Mouse (Mus musculus): ENCODE data around the gene Odf4. TPM values are rescaled to one million over a fixed set of nuclear protein-coding genes. Genes with fewer than 3 reads are reported as not detected.

Gene Odf4
- polyA plus RNA-seq, 2 experiments = not detected

DNA sequence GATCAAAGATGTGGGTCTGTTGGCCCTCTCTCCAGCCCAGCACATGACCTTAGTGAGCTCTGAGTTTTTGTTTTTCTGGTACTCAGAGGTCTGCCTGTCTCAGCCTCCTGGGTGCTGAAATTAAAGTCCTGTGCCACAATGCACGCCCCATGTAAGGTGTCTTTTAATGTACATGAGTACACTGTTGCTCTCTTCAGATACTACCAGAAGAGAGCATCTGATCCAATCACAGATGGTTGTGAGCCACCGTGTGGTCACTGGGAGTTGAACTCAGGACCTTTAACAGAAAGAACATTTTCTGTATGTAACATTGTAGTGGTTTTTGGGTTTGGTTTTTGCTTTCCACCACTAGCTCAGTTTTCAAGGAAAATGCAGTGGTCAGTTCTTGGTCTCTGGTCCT is 23.1 kb downstream of the Odf4 start:
- H3K4me1 ChIP-seq (ENCODE audit: control insufficient read depth, insufficient read depth, low read length) = peaks cover 4% of the 10 kb centered on the region; the same call in 1 of the 2 replicates
- peaks cover 39% of the 10 kb centered on the region for H3K36me3 ChIP-seq (ENCODE audit: control insufficient read depth, insufficient read depth, low read length)
- ATAC-seq (ENCODE audit: low FRiP score, low read depth) (no peak), DNase-seq (ENCODE audit: low spot score) (no peak)
- 97% methylated on average over 2 of the region's 2 CpGs for WGBS
- H3K4me2 ChIP-seq (replicated peaks; ENCODE audit: low read depth, low read length, severe bottlenecking) = no peak overlapping the region
- H3K9ac ChIP-seq (ENCODE audit: low read depth, low read length, severe bottlenecking) = no peak overlapping the region
- H3K9me3 ChIP-seq (ENCODE audit: control insufficient read depth, low read length) = no peaks in the 10 kb centered on the region
- TF ChIP-seq POLR2A (IDR thresholded peaks at IDR 0.05; ENCODE audit: borderline replicate concordance, extremely low read depth, insufficient read depth, insufficient read length) = no peak
- H3K4me3 ChIP-seq (replicated peaks; ENCODE audit: low read length) = no peak overlapping the region
- no peaks in the 10 kb centered on the region for H3K27me3 ChIP-seq (ENCODE audit: control insufficient read depth, insufficient read depth, low read length)
- no peak overlapping the region for H3K27ac ChIP-seq (replicated peaks; ENCODE audit: low read depth, low read length)

DNA sequence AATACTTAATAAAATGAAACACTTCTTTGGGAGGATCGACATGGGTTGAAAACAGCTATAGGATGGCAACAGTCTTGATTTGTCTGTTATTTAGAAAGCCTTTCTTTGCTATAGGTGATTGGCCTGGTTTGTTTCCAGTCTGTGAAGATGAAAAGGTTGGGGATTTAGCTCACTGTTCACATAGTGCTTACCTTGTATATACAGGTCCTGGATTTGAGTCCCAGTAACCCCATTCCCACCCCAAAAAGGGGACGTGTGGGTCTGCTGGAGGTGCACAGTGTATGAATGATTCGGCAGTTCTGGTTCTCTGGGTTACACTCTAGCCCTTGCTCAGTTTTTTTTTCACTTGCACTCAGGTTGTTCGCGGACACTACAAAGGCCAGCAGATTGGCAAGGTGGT is 24.1 kb downstream of the Odf4 start:
- Histone ChIP-seq H3K4me1 (ENCODE audit: control insufficient read depth, insufficient read depth, low read length) (peaks cover 4% of the 10 kb centered on the region; the same call in 1 of the 2 replicates), H3K4me3 (replicated peaks; ENCODE audit: low read length) (peak overlapping the region; percentile 73), H3K9me3 (ENCODE audit: control insufficient read depth, low read length) (no peaks in the 10 kb centered on the region), H3K9ac (ENCODE audit: low read depth, low read length, severe bottlenecking) (peak overlapping the region; percentile 93), H3K36me3 (ENCODE audit: control insufficient read depth, insufficient read depth, low read length) (peaks cover 39% of the 10 kb centered on the region), H3K27ac (replicated peaks; ENCODE audit: low read depth, low read length) (no peak overlapping the region), H3K27me3 (ENCODE audit: control insufficient read depth, insufficient read depth, low read length) (no peaks in the 10 kb centered on the region), H3K4me2 (replicated peaks; ENCODE audit: low read depth, low read length, severe bottlenecking) (peak overlapping the region; percentile 65)
- ATAC-seq (ENCODE audit: low FRiP score, low read depth) (no peak), DNase-seq (ENCODE audit: low spot score) (no peak)
- TF ChIP-seq POLR2A (IDR thresholded peaks at IDR 0.05; ENCODE audit: borderline replicate concordance, extremely low read depth, insufficient read depth, insufficient read length) = no peak
- whole genome bisulfite sequencing = 80% methylated on average over 5 of the region's 5 CpGs

DNA sequence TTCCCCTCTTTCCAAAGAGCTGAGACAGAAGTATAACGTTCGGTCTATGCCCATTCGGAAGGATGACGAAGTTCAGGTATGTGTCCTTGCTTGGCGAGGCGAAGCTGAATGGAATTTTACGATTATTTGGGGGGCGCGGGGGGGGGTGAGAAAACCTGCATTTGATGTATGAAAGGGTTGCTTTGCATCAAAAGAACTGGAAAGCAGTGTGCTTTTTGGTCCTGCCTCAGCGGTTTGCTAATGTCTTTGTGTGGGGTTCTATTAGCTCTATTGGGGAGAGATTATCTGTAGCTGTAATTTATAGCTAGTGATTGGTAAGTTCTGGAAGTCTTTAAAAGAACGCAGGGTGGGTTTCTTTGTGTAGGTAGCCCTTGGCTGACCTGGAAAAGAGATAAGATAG is 24.5 kb downstream of the Odf4 start:
- H3K36me3 ChIP-seq (ENCODE audit: control insufficient read depth, insufficient read depth, low read length) = peaks cover 39% of the 10 kb centered on the region
- H3K27me3 ChIP-seq (ENCODE audit: control insufficient read depth, insufficient read depth, low read length) = no peaks in the 10 kb centered on the region
- no peaks in the 10 kb centered on the region for H3K9me3 ChIP-seq (ENCODE audit: control insufficient read depth, low read length)
- DNase-seq (ENCODE audit: low spot score) = no peak
- H3K4me2 ChIP-seq (replicated peaks; ENCODE audit: low read depth, low read length, severe bottlenecking) = peak overlapping the region; percentile 65
- peaks cover 4% of the 10 kb centered on the region; the same call in 1 of the 2 replicates for H3K4me1 ChIP-seq (ENCODE audit: control insufficient read depth, insufficient read depth, low read length)
- peak overlapping the region; percentile 73 for H3K4me3 ChIP-seq (replicated peaks; ENCODE audit: low read length)
- no peak for ATAC-seq (ENCODE audit: low FRiP score, low read depth)
- WGBS = 2% methylated on average over 11 of the region's 11 CpGs
- no peak for TF ChIP-seq POLR2A (IDR thresholded peaks at IDR 0.05; ENCODE audit: borderline replicate concordance, extremely low read depth, insufficient read depth, insufficient read length)
- peak overlapping the region; percentile 93 for H3K9ac ChIP-seq (ENCODE audit: low read depth, low read length, severe bottlenecking)
- H3K27ac ChIP-seq (replicated peaks; ENCODE audit: low read depth, low read length) = no peak overlapping the region

DNA sequence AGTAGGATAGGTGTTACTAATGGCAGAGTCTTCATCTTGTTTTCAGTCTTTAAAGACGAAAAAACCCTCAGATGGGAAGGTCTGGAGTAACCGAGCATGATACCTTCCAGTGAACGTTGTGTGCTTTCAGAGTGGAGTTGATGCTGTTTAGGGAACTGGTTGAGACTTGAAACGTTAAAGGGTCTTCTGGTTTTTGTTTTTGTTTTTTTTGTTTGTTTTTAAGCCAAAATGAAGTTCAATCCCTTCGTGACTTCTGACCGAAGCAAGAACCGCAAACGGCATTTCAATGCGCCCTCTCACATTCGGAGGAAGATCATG is 24.9 kb downstream of the Odf4 start:
- peak overlapping the region; percentile 93 for H3K9ac ChIP-seq (ENCODE audit: low read depth, low read length, severe bottlenecking)
- H3K9me3 ChIP-seq (ENCODE audit: control insufficient read depth, low read length) = no peaks in the 10 kb centered on the region
- H3K36me3 ChIP-seq (ENCODE audit: control insufficient read depth, insufficient read depth, low read length) = peaks cover 36% of the 10 kb centered on the region
- no peak for ATAC-seq (ENCODE audit: low FRiP score, low read depth)
- peak overlapping the region; percentile 94 for H3K27ac ChIP-seq (replicated peaks; ENCODE audit: low read depth, low read length)
- H3K4me2 ChIP-seq (replicated peaks; ENCODE audit: low read depth, low read length, severe bottlenecking) = peak overlapping the region; percentile 65
- no peak for DNase-seq (ENCODE audit: low spot score)
- H3K4me3 ChIP-seq (replicated peaks; ENCODE audit: low read length) = peak overlapping the region; percentile 73
- H3K4me1 ChIP-seq (ENCODE audit: control insufficient read depth, insufficient read depth, low read length) = peaks cover 4% of the 10 kb centered on the region; the same call in 1 of the 2 replicates
- no peaks in the 10 kb centered on the region for H3K27me3 ChIP-seq (ENCODE audit: control insufficient read depth, insufficient read depth, low read length)
- 2% methylated on average over 9 of the region's 10 CpGs for WGBS
- TF ChIP-seq POLR2A (IDR thresholded peaks at IDR 0.05; ENCODE audit: borderline replicate concordance, extremely low read depth, insufficient read depth, insufficient read length) = no peak

DNA sequence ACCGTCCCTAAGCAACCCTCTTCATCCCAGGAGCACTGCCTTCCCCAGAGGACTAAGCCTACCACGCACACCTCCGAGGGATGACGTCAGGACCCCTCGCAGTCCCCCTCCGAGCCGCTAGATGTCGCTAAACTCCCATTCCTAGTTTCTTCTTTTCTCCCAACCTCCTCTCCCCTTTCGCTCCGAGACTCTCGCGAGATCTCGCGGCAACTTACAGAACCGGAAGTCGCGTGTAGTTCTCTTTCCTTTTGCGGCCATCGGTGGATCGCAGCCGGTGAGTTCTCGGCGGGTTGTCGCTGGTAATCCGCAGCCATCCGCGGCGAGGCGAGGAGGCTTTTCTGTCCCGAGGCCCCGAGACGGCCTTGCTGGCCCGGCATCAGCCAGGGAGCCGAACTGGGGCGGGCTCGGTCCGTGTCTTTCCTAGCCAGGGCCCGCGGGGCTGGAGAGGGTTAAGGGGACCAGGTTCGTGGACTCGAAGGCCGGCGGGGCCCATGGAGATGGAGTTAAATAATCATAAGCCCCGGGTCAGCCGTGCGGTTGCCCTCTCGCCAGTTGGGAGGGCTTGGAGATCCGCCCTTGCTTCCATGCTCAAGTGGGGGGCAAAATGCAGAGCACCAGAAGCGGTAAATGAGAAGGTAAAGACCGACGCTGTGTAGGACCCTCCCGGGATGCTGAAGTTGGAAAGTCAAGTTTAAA is 25.4 kb downstream of the Odf4 start, which contains the start of gene Rpl26:
TSS of gene Rpl26 (plus strand) at position 233 of the 696 bp plus-strand sequence.
- ATAC-seq (ENCODE audit: low FRiP score, low read depth) = peak; percentile 86
- Histone ChIP-seq H3K9me3 (ENCODE audit: control insufficient read depth, low read length) (no peaks in the 10 kb centered on the region), H3K4me1 (ENCODE audit: control insufficient read depth, insufficient read depth, low read length) (peaks cover 4% of the 10 kb centered on the region; the same call in 1 of the 2 replicates), H3K27ac (replicated peaks; ENCODE audit: low read depth, low read length) (peak within 1 kb of the TSS; percentile 94), H3K4me3 (replicated peaks; ENCODE audit: low read length) (peak within 1 kb of the TSS; percentile 73), H3K27me3 (ENCODE audit: control insufficient read depth, insufficient read depth, low read length) (no peaks in the 10 kb centered on the region), H3K36me3 (ENCODE audit: control insufficient read depth, insufficient read depth, low read length) (peaks cover 36% of the 10 kb centered on the region), H3K9ac (ENCODE audit: low read depth, low read length, severe bottlenecking) (peak within 1 kb of the TSS; percentile 93), H3K4me2 (replicated peaks; ENCODE audit: low read depth, low read length, severe bottlenecking) (peak within 1 kb of the TSS; percentile 76)
- DNase-seq (ENCODE audit: low spot score) = peak; percentile 98
- WGBS = under 1% methylated on average over 52 of the region's 52 CpGs
- peak; percentile 88; the same call in 1 of the 2 replicates for TF ChIP-seq POLR2A (IDR thresholded peaks at IDR 0.05; ENCODE audit: borderline replicate concordance, extremely low read depth, insufficient read depth, insufficient read length)

All from limb, embryonic 14.5 days (tissue).